Mouse (Mus musculus) ovary, postnatal 10 days (tissue): ENCODE measurements around the gene Msl1.

Source experiments
- DNase-seq: peaks from one replicate; pipeline ENCODE4 v3.0.0; 2022; ENCODE audit warnings: low spot score

Gene Msl1

DNA sequence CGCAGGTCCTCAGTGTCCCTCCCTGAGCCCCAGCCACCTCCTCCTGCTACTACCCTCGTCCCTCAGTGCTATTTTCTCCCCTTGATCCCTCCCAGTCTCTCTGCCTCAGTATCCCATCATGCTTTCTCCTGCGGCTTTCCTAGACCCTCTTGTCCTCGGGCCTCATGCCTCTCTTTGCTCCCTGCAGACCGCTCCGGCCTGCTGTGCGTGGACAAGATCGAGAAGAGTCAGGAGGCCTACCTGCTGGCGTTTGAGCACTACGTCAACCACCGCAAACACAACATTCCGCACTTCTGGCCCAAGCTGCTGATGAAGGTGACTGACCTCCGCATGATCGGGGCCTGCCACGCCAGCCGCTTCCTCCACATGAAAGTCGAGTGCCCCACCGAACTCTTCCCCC lies 31.2 kb upstream of the Msl1 start:
- DNase-seq = no peak

DNA sequence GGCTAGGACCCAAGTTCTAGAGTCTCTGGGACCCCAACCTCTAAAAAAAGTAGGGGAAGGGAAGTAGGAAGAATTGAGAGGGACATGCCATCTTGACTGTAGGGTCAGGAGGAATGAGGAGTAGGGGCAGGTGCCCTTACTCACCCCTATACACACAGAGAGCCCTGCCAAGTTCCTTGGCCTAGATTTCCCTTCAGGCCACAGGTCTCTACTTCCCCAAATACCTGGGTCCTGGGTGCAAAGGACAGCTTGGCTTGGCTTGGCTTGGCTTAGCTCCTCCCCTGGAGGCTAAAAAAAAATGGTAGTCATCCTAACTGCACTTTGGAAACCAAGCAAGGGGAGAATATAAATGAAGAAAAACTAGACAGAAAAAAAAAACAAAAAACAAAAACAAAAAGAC lies 30.6 kb upstream of the Msl1 start:
- DNase-seq = no peak

DNA sequence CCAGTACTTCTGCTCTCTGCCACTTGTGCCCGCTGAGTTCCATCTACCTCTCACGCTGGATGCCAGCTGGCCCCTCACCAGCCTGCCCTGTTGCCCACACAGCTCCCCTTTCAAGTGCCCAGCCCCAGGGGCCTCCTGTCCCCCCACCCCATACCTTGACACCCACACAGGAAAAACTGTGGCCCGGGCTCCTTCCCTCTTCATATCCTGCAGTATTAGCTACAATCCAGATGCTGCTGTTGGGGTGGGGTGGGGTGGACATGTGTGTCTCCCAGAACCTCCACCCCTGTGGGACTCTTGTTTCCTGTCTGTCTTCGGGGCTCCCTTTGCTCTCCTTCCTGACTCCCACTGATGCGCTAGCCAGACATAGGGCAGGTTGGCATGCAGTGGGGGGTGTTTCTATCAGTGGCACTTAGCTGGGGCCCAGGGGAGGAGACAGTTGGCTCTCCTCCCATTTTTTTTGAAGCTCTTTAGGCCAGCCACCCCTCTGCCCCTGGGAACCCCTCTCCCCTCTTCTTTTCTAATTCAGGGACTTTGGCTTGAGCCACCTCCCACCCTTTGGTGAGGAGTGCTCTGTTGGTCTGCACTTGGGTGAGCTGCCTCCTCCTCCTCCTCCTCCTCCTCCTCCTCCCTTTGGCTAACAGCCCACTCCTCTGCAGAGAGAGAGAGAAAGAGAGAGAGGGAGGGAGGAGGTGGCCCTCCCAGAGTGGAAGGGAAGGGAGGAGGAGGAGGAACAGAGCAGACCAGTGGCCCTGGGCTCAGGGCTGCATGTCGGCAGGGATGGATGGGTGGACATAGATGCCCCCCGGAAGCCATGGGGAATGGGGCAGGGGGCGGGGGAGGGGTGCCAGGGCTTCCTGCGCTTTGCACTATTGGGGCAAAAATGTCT lies 29.7 kb upstream of the Msl1 start:
- no peak for DNase-seq

DNA sequence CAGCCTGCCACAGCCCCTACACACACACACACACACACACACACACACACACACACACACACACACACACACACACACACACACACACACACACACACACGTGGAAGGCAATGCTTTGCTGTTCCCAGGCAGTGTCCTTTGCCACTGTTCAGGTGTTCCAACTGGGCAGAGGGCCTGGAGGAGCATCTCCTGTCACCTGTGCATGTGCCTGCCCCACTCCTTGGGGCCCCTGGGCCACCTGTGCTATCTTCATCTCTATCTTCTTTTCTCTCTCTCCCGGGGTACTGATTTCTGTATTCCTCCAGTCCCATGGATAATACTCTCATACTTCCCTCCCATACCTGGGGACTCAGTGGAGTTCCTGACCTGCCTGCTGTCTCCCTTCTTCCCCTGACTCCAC lies 29.0 kb upstream of the Msl1 start:
- no peak for DNase-seq

DNA sequence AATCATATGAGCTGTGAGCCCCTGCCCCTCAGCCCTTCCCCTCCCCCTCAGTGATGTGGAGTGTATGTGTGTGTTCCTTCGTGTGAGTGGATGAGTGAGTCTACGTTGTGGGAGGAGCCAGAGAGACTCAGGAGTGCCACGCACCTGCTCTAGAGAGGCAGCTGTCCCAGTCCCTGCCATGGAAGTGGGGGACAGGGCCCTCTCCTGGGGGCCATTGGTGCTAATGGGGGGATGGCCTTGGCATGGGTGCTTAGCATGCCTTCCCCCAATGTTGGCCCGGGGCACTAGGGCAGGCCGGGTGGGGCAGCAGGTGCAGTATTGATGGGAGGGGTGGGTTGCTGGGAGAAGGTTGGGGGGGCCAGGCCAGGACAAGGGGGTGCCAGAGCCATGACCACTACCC lies 28.5 kb upstream of the Msl1 start:
- no peak for DNase-seq

DNA sequence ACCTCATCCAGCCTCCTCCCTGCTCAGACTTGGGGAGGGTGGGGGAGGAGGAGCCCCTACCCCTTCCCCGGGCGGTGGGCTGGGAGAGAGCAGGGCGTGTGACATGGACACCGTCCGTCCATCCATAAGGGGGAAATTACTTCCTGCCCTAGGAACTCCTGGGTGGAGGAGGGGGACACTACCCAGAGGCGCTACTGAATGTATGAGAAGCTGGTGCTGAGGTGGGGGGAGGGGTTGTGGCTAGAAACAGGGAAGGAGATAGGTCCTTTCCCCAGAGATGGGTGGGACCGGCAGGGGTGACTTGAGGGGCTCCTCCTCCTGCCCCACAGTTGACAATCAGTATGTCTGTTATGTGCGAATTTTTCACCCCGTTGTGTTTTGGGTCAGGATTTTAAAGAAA lies 28.0 kb upstream of the Msl1 start:
- DNase-seq = no peak

DNA sequence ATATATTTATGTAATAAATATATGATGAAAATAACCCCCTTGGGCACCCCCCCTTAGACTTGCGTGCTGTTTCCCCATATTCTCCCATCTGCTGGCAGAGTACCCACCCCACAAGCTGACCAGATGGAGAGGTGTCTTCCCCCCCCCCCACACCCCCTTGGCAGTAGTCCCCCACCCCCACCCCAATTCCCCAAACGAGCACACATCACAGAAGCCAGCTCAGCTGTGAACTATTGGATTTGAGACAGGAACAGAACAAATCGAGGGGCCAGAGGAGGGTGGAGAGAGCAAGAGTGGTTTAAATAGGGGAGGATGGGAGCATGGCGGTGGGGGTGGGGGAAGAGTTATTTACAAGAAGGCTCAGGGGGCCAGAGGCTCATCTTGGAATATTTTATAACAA lies 27.6 kb upstream of the Msl1 start:
- no peak for DNase-seq

DNA sequence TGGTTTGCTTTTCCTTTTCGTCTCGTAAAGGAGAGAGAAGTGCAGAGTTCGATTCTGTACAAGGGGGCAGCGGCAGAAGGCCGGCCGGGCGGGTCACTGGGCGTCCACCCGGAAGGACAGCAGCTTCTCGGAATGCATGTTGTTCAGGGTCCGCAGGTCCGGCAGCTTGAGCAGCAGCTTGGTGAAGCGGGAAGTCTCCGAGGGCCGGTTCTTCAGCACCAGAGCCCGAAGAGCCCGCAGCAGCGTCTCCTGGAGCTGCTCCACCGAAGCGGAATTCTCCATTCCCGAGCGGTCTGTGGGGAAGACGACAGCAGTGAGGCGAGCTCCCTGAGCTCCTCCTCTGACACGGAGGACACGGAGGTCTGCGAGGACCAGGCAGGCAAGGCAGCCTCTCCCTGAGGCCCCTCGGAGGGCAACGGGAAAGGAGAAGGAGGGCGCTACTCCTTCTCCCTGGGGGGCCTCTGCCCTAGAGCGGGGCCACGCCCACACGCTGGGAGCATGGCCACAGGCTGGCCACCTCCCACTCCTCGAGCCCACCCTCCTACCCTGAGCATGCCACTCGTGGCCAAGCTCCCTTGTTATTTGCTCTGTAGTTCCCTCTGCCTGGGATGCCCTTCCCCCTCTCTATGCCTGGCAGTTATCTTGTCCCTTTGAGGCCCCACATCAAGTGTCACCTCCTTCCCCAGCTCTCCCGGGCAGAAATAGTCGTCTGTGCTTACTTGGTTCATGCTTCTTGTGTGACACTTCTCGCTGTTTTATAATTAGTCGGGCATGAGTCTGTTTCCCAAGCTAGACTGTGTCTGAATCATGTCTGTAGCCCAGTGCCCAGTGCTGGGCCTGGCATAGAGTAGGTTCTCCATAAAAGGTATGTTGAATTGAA lies 26.9 kb upstream of the Msl1 start:
- no peak for DNase-seq

DNA sequence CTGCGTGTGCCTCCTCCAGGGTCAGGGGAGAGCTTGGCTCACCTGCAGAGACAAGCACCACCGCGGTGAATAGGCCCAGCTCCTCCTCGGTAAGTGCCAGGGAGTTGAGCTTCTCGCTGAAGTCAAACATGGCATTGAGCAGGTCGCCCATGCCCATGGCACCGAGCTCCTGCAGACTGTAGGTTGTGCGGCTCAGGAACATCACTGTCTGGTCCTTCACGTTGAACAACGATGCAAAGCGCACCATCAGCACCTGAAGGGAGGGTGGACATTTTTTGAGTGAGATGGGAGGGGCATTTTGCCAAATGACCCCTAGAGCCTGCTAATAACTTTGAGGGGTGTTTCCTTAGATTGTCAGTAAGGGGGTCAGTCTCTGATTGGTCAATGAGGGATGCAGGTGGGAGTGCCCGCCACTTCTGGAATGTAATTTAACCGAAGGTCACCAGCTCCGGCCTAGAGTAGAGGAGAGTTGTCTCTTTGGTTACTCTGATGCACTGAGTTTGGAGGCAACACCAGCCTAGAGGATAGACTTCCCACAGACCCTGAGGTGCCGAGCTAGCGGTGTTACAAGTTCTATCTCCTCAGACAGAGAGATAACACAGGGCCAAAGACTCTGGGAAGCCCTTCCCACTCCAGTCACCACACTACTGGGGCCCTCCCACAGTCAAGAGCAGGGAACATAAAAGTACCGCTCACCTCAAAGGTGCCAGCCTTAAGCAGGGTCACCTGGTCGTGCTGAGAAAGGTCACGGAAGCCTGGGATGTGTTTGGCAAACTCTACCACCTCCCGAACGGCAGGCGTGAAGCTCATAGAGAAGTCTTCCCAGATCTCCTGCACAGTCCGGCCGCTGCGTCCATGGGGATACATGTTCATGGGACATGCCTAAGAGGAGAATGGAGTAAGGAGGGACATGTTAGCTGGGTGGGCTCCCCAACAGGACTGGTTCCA lies 26.0 kb upstream of the Msl1 start:
- no peak for DNase-seq

DNA sequence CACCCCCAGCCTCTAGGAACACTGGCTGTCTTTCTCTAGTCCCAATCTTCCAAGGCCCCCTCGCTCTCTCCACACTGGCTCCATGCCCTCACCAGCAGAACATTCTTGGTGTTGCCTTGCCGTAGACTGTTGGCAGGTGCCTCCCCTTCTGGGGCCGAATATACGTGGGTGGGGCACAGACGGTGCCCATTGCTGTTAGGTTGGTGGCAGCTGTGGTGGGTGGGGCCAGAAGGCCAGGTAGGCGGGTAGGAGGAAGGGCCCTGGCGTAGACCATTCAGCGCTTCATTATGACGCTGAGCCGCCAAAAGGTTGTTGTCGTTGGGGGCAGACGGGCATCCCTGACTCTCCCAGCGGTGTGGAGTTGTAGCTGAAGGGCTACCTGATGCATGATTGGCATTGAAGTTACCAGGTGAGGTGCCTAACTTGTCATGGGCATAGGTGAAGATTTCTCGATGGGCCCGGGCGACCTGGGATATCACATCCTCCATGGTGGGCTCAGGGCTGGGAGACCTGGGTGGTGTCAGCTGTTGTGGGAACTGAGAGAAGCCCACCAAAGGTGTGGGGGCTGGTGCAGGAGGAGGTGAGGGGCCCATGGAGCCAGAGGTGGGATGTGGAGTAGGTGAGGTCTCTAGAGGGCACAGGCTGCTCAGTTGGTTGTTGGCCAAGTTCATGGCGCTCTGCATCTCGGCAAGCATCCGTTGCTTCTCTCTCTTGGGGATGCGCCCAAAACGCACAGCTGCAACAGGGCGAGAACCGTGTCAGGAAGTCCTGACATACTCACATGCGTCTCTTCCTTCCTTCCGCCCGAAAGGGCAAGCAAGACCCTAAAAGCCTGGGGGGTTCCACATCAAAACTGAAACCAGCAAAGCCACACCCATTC lies 25.0 kb upstream of the Msl1 start:
- no peak for DNase-seq

DNA sequence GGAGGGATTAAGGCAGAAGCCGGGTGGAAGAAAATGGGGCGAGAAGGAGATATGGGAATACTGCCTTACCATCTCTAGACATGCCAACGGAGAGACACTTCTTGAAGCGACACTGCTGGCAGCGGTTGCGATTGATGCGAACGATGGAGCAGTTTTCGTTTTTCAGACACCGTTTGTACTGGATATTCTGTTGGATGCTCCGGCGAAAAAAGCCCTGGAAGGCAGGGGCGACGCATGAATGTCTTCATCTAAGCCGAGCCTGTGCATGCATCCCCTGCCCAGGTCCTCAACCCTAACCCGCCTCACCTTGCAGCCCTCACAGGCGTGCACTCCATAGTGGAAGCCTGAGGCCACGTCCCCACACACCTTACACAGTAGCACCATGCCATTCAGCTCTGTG lies 24.2 kb upstream of the Msl1 start:
- no peak for DNase-seq

DNA sequence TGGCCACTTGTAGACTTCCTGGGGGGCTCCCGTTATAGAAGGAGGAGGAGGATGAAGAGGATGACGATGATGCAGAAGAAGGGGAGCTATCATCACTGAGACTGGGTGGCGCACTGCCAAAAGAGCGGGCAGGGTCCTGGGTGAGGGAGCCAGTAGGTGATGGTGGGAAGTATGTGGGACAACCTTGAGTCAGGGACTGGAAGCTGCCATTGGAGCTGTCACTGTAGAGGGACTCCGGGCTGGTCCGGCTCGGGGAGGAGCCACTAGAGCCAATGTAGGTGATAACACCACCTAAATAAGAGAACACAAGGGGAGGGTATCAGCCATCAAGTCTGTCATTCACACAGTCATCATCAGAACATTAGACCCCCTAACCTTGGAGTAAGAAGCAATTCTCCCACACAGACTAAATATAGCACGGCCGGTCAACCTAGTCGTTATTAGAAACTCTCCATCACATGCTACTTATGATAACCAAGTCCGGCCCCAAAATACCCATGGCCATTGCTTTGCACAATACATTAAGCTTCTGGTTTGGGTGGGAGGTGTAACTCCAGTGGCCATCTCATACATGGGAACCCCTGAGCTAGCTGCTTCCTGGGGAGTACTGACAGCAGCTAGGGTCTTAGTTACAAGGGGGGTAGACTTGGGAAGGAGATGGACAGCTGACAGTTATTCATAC lies 23.3 kb upstream of the Msl1 start:
- DNase-seq = no peak

DNA sequence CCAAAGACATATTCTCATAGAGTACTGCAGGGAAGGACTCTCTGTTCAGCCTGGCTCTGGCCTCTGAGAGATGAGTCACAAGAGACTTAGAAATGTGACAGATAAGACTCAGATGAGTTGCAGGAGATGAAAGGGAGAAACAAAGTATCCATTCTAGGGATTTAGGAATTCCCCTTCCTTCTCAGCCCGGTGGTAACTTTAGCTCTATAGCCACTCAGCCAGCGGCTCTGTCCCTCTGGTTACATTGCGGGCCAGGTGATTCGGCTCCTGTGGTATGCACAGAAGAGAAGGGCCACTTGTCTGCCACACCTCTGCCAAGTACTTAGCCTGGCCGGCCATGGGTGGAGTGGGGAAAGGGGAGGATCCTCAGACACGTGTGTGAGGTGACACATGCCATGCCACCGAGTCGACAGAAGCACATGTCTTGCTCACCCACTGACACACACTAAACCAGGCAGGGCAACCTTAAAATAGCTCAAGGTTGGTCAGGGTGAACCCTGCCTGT lies 22.6 kb upstream of the Msl1 start:
- DNase-seq = no peak

DNA sequence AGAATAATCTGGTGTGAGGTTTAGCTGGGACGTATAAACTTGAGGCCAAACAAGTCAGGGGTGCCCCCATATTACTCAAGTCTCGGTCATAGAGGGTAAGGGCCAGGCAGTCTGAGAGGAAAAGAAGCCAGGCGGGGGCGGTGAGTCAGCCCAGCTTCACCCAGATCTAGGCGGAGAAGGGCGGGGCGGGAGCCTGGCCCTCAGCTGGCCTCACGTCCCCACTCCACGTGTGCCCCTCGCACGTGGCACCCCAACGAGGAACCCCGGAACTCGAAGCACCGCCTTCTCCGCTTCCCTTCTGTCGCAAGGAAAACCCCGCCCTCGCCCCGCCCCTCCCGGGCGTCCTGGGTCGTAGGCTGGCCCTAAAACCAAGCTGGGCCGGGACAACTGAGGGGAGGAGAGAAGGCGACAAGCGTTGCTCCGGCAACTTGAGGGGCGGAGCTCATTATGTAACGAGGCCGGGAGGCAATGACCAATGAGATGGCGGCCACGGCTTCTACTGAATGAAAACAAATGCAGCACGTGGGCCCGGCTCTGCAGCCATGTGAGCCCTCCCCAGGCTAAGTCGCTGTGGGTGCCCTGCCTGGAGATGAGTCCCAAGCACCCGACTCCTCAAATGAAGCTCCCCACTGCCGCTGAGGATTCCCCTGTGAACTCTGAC lies 21.6 kb upstream of the Msl1 start:
- DNase-seq = peak; percentile 90

DNA sequence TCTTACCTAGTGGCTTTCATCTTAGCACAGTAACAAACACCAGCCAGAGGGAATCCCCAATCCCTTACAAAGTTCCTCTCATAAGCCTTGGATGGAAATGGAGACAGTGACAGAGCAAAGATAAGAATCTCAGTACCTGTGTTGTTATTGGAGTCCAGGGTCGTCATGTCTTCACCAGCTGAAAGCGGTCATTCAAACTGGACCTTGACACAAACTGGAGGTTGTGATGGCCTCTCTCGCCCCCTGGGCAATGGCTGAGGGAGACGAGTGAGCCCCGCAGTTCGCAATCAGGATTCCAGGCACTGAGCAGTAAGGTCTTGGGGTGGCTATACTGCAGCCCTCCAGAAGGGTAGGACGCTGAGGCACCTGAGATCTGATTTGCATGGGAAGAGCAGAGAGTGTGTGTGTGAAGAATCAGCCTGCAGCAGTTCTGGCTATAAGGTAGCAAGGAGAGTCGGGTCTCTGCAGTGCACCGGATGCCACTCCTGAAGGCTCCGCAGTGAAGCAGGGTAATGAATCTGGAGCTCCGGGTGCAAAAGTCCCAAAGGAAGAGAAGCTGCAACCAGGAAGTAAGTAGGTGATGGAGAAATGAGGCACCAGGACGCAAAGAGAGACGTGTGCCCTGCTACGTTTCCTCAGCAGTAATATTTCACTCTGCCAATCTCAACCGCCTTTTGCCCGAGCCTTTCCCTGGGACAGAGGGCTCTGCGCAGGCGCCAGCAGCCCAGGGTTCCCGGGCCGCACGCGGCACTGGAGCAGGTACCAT lies 20.6 kb upstream of the Msl1 start, which contains the start of gene Nr1d1:
TSS of gene Nr1d1 (minus strand) at position 752 of the 766 bp plus-strand sequence.
- no peak for DNase-seq

DNA sequence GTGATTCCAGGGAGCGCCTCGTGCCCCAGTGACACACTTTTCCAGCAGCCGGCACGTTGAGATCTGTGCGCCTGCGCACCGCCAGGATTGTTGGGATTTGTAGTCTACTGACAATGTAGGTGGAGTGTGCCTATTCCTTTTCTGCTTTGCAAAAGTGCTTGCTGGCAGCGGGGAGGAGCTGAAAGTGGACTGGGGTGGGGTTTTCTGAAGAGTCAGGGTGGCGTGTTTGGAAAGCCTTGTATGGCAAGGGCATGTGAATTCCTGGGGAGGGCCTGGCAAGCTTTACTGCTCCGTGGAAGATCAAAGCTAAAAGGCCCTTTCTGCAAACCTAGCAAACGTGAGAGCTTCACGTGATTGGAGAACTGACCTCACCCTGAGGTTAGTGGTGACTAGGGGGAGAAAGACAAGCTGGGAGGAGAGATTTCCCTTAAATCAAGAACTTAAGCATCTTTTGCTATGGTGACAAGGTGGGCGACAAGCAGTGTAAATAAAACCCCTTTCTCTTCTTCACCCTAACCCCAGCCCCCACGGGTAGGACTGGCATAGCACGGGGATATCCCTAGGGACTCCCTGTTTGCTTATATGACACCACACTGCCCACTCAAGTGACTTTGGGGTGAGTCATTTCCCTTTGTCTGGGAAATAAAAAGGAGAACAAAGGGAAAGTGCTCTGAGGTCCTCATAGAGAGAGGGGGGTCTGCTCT lies 19.8 kb upstream of the Msl1 start:
- DNase-seq = peak; percentile 93

DNA sequence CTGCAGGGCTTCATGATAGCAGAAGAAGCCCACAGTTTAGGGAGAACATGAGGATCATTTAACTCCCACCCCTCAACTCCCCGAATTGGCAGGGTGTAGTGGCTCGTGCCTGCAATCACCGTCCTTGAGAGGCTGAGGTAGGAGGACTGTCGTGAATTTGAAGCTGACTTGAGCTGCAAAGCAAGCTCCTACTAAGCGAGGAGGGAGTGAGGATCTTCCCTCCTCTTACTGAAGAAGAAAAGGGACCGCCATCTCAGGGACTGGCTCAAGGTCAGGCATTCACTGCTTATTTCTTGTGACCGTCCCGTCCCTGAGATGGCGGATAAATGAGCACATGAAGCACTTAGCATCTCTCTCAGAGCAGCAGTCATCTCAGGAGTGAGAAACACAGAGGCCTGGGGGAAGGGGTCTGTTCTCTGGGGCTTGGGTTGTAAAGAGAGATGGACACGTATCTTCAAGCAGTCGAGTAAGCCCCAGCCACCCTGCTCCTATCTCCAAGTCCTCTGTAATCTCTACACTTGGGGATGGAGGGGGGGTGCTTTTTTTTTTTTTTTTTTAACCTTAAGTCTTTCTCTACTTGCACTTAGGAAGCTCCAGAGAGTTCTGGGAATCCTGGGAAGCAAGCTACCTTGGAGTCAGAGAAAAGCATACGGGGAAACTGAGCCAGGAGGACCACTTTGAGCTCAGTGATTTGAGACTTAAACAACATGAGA lies 19.1 kb upstream of the Msl1 start:
- no peak for DNase-seq
